Mouse (Mus musculus) small intestine, adult 2 months (tissue): ENCODE results near the gene Plp2.

ENCODE experiments used
- CTCF ChIP-seq: fragments of 200-500 bp; IDR thresholded peaks from 2 replicates; pipeline ENCODE4 v1.5.1; 2012; ENCODE audit warnings: low read depth, mild to moderate bottlenecking, control low read depth, inconsistent platforms, low read length, moderate library complexity, mixed read lengths; ENCODE audit not compliant: insufficient replicate concordance, insufficient read length; ENCODE audit errors: extremely low read depth
- POLR2A ChIP-seq: fragments of 200-500 bp; IDR thresholded peaks from 2 replicates; pipeline ENCODE4 v1.6.1; 2012; ENCODE audit warnings: low read depth, mild to moderate bottlenecking, control low read depth, inconsistent platforms, low read length, moderate library complexity

- no peak for TF ChIP-seq POLR2A
- no peak for TF ChIP-seq CTCF
Measured at GRCm38 (mm10) chrX:7639536-7640325, 31.5 kb downstream of the Plp2 start.
